Mouse (Mus musculus): ENCODE measurements around the gene Mars. TPM values are rescaled to one million over a fixed set of nuclear protein-coding genes. Genes with fewer than 3 reads are reported as not detected.
"Not testable (repeated sequence)": the region's sequence is repeated elsewhere in the genome, so short reads cannot be mapped to it uniquely, and the experiment has no call there.

Gene Mars
- total RNA-seq, 2 experiments from 2014 or later = 50.3 to 56.0 TPM

DNA sequence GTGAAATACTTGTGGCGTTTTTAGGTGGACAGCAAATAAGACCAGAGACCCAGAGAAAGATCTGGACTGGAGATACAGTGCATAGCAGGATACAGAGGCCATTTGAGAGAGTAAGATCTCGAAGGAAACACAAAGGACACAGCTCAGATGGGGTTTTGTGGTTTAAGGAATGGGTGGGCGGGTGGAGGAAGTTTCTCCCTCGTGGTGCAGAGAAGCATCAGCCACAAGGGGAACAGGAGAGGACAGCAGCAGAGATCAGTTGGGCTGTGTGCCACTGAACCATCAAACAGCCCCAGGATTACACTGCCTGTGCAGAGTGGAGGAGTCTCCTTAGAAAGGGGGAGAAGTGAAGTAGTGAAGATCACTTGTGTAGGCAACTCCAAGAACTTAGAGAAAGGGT is 6.4 kb upstream of the Mars start:
- intact Hi-C loops (cut with DNase I; ENCODE audit: low total_unique reads) = loop anchor here (5.0 kb wide), 1 partner anchor 1304 kb away; no protein-coding TSS in a partner anchor
- DNase-seq = no peak

DNA sequence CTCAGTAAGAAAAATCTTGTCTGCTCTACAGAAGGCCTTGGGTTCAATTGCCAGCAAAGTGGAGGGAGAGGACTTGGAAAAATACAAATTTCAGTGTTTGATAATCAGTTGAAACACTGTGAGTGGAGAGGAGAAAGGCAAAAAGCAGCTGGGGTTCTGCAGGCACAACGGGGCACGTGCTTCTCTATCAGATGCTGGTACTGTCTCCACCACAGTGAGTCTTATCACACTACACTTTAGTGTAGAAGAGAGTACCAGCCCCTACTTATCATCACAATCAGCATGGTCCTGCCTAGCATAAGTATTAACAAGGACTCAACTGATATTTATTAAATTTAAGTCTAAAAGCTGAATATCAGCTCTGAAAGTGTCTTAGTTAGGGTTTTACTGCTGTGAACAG is 5.7 kb upstream of the Mars start:
- intact Hi-C loops (cut with DNase I; ENCODE audit: low total_unique reads) = loop anchor here (5.0 kb wide), 1 partner anchor 1305 kb away; no protein-coding TSS in a partner anchor
- DNase-seq = no peak

DNA sequence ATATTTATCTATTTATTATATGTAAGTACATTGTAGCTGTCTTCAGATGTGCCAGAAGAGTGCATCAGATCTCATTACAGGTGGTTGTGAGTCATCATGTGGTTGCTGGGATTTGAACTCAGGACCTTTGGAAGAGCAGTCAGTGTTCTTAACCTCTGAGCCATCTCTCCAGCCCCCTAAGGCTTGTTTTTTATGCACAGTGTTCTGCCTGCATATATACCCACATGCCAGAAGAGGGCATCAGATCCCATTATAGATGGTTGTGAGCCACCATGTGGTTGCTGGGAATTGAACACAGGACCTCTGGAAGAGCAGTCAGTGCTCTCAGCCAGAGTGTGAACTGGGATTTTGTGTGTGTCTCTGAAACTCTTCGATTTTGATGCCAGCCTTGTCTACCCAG is 3.4 kb upstream of the Mars start:
- intact Hi-C loops (cut with DNase I; ENCODE audit: low total_unique reads) = loop anchor here (5.0 kb wide), 1 partner anchor 1307 kb away; no protein-coding TSS in a partner anchor
- DNase-seq = not testable (repeated sequence)

DNA sequence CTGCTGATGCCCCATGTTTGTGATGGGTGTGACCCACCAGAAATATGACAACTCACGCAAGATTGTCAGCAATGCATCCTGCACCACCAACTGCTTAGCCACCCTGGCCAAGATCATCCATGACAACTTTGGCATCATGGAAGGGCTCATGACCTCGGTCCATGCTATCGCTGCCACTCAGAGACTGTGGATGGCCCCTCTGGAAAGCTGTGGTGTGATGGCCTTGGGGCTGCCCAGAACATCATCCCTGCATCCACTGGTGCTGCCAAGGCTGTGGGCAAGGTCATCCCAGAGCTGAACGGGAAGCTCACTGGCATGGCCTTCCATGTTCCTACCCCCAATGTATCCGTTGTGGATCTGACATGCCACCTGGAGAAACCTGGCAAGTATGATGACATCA is 1.9 kb upstream of the Mars start:
- DNase-seq; intact Hi-C loops (cut with DNase I; ENCODE audit: low total_unique reads): not testable (repeated sequence)

DNA sequence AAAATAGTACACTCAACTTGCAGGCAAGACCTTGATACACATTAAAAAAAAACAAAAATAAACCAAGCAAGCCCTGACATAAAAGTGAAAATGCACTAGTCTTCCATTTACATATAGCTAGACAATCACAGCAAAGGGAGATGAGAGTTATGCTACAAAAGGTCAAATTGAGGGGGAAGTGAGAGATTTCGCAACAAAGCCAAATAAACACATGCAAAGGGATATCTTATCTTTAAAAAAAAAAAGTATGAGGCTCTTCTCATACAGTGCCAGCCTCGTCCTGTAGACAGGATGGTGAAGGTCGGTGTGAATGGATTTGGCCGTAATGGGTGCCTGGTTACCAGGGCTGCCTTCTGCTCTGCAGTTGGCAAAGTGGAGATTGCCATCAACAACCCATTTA is 1.3 kb upstream of the Mars start:
- no peak for DNase-seq
- intact Hi-C loops (cut with DNase I; ENCODE audit: low total_unique reads) = no loop called here

DNA sequence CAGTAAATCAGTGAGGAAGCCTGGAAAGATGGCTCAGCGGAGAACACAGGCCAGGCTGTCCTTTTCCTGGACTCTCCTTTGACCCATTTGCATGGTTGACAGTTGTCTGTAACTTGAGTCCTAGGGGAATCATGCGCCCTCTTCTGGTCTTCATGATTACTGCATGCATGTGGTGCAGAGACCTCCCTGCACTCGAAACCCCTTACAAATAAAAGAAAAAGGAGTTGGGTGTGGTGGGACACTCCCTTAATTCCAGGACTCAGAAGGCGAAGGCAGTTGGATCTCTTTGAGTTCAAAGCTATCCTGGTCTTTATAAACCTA is 730 bp upstream of the Mars start:
- intact Hi-C loops (cut with DNase I; ENCODE audit: low total_unique reads) = no loop called here
- DNase-seq = peak; percentile 75

DNA sequence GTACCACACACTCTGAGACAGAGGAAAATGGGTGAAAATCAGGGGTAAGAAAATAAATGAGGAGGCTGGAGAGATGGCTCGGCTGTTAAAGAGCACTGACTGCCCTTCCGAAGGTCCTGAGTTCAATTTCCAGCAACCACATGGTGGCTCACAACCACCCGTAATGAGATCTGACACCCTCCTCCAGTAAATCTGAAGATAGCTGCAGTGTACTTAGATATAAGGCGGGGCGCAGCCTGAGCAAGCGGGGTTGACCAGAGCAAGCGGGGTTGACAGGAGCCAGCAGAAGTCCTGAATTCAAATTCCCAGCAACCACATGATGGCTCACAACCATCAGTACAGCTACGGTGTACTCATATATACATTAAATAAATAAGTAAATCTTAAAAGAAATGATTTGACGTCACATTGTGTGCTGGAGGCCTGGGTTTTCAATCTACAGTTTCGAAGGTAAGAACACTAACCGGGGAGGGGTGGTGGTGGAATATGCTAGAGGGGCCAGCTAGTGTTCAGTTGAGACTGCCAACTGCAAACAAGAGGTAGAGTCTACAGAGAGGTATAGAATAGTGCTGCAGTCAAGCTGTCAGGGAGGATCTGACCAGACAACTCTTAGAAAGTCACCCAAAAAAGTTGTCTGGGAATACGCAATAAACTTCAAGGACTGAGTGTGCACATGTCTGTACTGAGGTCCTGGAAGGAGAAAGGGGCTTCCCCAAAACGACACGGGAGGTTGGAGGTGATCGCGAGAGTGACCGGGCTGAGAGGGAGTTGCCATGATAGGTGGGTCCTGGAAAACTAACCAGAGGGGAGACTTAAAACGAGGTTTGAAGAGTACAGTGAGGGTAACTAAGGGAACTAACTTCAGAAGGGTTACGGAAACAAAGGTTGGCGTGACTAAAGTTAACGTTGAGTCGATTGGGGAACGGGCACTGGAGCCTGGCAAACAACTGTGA is 787 bp downstream of the Mars start:
- DNase-seq = no peak
- intact Hi-C loops (cut with DNase I; ENCODE audit: low total_unique reads) = no loop called here

DNA sequence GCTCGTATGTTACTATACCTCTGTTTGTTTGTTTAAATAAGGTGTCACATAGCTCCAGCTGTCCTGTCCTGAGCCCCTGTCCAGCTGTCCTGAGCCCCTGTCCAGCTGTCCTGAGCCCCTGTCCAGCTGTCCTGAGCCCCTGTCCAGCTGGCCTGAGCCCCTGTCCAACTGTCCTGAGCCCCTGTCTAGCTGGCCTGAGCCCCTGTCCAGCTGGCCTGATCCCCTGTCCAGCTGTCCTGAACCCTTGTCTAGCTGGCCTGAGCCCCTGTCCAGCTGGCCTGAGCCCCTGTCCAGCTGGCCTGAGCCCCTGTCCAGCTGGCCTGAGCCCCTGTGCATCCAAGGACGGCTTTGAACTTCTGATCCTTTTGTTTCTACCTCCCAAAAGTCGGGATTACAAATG is 2.4 kb downstream of the Mars start:
- DNase-seq; intact Hi-C loops (cut with DNase I; ENCODE audit: low total_unique reads): not testable (repeated sequence)

DNA sequence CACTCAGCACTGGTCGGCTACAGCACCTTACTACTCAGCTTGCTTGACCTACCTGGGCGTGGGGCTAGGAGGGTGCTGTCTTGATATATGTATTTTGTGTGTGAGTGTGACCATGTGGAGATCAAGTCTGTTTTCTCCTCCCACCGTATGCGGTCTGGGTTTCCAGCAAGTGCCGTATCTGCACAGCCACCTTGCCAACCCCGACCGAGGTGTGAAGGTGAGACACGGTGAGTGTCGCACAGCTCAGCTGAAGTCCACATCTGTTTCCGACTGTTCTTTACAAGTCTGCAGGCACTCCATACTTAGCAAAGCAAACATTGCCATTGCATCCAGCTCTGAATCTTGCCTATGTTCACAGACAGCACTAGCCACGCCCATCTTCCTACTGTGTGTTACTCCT is 8.4 kb downstream of the Mars start:
- intact Hi-C loops (cut with DNase I; ENCODE audit: low total_unique reads) = no loop called here
- DNase-seq = no peak

DNA sequence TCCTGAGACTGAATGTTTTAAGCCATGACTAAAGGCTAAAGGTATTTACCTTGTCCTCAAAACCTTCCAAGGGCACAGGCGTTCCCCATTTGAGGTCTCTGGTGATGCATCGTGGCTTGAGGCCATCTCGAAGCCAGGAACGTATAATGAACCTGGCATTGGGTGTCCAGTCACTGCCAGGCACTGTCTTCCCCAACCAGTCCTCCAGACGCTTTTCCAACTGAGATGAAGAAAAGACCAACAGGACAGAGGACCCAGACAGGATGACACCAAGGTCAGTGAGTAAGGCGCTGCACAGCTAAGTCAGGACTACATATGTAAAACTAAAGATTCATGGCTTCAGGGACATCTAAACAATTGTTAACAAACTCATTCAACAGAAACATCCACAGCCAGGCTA is 11.2 kb downstream of the Mars start:
- intact Hi-C loops (cut with DNase I; ENCODE audit: low total_unique reads) = no loop called here
- no peak for DNase-seq

DNA sequence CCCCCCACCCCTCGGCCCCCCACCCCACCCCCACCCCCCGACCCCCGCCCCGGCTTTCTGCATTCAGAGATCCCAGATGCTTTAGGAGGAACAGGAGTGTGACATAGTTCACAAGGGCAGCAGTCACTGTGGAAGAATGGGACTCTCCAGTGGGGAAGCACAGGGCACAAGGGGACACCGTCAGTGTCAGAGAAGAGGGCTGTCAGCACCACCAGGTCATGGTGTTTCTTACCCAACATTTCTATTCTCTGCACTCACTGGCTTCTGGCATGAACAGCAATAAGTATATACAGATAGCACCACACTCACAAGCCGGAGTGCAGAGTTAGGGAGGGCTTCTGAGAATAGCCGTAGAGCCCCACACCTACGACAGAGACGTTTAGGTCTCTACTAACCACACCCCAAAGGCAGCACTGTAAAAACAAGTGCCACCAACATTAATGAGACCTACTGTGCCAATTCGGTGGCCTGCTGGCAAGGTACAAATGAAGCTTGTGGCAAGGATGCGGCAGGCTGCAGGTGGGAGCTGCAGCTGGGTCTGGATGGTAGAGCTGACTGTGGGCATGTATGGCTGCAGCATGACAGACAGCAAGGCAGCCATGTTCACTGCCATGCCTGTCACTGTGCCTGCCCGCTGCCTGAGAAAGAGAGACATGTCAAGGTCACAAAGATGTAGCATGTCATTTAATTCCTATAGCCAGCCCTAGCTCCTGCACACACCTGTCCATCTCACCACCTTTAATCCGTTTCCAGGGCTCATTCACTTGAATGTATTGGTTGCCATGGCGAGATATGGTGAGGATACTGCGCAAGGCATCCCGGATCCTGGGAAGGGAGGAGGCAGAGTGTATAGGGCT is 14.3 kb downstream of the Mars start:
- intact Hi-C loops (cut with DNase I; ENCODE audit: low total_unique reads) = no loop called here
- no peak for DNase-seq

DNA sequence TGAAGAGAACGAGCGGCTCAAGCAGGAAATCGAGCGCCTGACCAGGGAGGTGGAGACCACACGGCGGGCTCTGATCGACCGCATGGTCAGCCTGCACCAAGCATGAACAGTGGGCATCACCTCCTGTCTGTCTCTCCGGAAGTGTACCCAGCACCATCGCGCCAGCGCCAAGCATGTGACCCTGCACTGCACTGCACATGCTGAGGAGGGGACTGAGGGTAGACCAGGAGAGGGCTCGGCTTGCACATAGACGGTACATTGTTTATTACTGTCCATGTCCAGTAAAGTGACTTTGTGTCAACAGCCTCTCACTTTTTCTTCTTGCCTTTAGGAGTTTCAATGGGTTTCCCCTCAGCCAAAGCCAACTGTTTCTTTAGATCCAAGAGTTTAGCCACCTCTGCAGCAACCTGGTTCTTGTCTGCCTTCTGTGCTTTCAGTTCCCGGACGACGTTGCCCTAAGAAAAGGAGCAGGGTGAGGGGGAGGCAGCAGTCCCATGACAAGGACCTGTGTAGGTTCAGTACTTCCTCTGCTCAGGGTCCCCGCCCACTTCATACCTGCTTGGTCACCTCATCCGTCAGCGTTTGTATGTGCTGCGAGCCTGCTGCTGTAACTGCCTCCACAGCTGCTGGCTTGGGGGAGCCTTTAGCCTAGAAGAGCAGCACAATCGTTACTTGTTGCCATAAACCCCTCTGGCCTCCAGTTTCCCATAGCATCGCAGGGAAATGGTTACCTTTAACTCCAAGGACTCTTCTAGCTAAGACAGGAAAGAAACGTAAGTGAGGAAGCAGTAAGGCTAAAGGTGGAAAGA is 15.4 kb downstream of the Mars start:
- intact Hi-C loops (cut with DNase I; ENCODE audit: low total_unique reads) = no loop called here
- no peak for DNase-seq

DNA sequence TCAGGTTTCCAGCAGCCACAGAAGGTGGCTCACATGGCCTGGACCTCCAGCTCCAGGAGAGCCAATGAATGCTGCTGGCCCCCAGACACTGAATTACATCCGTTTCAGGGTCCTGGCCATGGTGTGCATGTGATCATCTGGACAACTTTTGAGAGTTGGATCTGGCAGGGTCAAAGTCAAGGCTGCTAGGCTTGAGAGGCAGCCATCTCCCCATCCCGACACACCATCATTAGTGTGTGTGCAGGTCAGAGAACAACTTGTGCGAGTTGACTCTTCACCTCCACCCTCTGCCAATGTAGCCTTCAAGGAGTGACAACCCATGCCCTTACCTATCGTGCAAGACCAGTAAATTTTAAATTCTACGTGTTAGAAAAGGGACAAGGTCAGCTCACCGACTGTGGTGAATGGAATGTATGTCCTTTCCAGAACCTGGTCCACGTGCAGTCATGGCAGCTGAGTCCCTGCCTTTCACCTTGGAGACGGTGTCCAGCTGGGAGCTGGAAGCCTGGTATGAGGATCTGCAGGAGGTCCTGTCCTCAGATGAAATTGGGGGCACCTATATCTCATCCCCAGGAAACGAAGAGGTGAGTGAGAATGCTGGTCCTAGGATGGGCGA is 16.6 kb downstream of the Mars start:
- intact Hi-C loops (cut with DNase I; ENCODE audit: low total_unique reads) = no loop called here
- no peak for DNase-seq

DNA sequence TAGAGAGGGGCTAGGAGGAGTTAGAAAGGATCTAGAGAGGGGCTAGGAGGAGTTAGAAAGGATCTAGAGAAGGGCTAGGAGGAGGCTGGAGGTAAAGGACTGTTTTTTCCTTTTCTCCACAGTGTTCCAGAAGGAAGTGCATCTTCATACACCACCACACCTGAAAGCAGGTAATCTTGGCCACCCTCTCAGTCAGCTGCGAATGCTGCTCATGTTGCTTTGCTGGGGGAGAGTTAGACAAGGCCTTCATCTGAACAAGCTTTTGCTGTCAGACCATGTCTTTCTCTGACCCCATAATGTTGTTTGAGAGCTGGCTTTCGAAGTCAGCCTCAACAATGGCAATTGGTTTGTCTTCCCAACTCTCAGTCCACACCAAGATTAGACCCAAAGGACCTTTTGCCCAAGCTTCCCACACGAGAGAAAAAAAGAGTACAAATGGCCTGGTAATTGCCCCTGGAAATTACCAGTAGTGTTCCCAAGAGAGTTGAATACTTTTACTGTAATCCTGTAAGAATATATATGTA is 17.9 kb downstream of the Mars start:
- intact Hi-C loops (cut with DNase I; ENCODE audit: low total_unique reads) = no loop called here
- DNase-seq = no peak

DNA sequence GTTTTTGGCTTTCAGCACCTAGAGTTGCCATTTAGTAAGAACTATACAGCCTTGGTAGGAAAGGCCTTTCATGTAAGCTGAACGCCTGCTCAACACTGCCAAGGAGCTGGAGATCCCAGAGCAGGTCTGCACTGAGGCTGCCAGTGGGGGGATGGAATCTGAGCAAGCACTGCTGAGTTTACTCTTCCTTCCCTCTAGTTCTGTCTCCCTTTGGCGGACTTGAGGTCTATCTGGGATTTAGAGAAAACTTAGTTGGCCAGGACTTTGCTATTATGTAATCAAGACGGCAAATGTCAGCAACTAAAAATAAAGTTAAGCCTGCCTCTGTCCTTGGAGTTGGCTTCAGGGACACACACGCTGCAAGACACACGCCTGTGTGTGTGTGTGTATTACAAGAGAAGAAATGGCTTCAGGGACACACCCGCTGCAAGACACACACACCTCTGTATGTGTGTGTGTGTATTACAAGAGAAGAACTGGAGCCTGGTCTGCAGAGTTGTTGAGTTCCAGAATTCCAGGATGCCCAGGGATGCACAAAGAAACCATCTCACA is 18.5 kb downstream of the Mars start:
- DNase-seq = peak; percentile 59
- intact Hi-C loops (cut with DNase I; ENCODE audit: low total_unique reads) = no loop called here

DNA sequence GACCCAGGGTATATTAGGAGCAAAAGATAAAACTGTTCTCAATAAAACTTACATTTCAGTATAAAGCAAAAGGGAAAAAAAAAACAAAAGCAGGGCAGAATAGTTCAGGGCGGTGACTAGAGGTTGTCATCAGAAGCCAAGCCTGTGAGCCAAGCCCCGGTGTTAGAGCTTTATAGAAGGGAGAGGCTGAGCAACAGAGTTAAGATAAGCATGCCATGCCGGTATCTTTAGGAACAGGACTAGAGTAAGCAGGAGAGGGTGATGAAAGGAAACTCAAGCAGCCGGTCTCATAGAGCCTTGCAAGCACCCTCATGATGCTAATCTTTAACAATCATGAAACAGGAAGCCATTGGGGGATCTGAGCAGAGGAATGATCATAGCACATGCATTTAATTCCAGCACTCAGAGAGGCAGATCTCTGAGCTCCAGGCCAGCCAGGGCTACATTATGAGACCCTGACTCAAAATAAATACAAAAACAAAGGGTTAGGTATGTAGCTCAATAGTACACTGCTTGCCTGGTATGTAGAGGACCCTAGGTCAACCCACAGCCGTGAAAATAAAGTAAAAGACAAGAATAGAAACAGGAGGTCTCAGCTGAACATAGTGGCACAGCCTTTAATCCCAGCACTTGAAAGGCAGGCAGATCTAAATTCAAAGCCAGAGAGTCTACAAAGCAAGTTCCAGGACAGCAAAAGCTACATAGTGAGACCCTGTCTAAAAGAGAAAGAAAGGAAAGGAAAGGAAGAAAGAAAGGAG is 19.5 kb downstream of the Mars start:
- no peak for DNase-seq
- intact Hi-C loops (cut with DNase I; ENCODE audit: low total_unique reads) = no loop called here

DNA sequence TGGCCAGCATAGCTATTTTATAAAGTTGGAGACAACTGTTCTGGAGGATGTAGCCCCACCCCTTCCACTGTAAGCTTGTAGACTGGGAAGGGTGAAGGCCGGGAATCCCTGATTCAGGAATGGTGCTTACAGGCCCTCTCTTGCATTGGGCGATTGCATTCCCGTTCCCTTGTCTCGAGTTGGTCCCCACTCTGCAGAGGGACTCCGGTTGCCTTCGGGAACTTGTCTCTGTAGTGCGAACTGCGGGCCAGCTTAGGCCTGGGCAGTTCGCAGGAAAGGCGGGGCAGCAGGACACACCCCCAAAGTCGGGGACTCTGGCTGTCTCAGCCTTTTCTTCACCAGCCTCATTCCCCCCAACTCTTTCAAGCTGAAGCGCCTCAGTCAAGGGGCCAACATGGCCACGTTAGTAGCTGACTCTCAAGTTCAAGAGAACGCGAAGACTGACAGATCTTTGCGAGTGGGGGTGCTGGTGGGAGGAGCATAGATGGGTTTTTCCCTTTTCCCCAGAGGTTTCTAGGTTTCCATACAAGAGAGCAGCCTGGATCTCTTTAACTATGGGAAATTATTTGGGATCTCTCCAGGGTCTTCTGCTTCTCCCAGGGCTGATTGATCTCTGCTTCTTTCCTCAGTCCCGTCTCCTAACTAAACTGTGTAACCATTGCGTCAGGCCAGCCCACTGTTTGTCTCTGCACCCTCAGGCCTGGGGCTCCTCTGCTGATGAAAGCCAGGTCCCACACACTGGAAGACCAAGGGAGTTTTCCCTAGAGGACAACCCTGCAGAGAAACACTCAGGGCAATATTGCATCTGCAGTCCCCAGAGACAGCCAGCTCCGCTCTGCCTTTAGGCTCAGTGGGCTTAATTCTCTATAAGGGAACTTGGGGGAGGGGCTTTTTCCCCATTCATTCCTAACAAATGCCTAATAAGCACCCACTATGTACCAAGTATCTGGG is 20.4 kb downstream of the Mars start:
- intact Hi-C loops (cut with DNase I; ENCODE audit: low total_unique reads) = no loop called here
- peak; percentile 53 for DNase-seq

Measured in gastrocnemius, postnatal 14 days (tissue).